Mouse (Mus musculus): Measurements from ENCODE around the gene Wnt9a.
"Not testable (repeated sequence)": the region's sequence is repeated elsewhere in the genome, so short reads cannot be mapped to it uniquely, and the experiment has no call there.

Wnt9a gene

DNA sequence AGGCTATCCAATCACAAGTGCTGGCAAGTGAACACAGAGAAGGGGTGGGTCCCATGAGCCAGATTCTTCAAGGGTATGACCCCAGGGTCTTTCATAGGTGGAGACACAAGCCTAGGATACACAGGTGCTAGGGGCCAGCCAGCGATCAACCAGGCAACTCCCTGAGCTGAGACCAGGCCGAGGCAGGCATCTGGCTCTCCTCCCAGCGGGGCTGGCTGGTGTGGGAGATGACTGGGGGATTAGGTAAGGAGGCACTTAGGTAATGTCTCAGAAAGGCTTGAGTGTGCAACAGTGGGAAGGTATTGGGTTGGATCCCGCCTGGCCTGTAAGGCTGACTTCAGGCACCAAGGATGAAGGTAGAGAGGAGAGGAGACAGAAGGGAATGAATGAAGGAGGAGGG is 28.4 kb downstream of the Wnt9a start:
- no peak for DNase-seq (ENCODE audit: inconsistent ontology term)

DNA sequence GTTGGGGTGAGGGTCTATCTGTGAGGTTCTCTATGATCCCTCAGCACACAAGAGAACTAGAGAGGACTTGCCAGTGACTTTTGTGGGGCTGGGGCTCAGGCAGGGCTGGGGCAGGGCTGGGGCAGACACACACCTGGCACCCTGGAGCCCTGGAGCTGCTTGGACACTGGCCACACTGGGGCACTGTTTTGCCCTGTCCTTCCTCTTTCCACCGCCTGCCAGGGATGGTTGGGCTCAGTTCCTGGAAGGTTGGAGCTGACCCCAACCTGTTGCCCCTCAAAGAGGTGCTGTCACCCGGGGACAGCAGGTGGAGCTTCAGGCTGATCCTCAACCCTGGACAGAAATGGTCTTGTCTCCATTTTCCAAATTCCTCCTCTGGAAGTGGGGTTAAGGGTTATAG is 29.2 kb downstream of the Wnt9a start:
- DNase-seq (ENCODE audit: inconsistent ontology term) = no peak

DNA sequence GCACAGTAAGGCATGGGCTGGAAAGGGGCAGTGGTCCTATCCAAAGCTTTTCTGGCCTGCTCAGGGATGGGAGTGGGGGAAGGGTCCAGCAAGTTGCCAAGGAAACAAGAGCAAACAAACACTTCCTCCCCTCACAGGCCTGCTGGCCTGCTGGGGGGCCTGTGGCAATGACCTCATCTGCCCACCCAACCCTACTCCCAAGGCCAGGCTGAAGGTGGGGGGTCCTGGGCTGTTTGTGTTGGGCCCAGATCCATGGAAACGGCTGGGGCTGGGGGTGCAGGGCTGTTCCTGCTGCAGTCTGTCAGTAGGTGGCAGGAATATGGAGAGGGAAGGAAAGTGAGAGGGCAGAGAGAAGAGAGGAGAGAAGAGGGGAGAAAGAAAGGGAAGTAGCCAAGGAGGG is 29.7 kb downstream of the Wnt9a start:
- peak; percentile 68 for DNase-seq (ENCODE audit: inconsistent ontology term)

DNA sequence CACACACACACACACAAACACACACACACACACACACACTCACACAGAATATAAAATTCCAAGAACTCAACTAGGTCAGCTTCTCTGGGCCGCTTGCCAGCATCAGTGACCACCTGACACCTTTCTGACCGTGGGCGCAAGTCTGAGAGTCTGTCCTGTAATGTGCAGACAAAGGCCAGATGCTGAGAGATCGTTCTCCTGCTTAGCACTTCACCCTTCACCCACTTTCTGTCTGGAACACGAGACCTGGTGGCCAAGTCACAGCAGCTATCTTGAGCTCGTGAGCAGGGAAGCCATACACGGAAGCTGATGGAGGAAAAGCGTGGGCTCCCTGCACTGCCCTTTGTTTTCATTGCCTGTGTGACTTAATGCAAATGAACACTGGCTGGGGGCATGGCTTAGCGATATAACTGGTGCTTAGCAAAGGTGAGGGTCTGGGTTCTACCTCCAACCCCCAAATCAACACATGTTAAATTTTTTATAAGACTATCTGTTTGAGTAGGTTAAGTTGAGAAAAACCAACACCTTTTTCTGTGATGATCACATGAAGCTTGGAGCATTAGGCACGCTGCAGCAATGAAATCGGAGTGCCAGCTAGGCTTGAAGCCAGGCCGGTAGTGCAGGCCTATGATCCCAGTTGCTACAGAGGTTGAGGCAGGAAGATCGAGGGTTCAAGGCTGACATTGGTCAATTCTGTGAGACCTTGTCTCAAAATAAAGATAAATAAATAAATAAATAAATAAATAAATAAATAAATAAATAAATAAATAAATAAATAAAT is 31.4 kb downstream of the Wnt9a start:
- peak; percentile 49 for DNase-seq (ENCODE audit: inconsistent ontology term)

DNA sequence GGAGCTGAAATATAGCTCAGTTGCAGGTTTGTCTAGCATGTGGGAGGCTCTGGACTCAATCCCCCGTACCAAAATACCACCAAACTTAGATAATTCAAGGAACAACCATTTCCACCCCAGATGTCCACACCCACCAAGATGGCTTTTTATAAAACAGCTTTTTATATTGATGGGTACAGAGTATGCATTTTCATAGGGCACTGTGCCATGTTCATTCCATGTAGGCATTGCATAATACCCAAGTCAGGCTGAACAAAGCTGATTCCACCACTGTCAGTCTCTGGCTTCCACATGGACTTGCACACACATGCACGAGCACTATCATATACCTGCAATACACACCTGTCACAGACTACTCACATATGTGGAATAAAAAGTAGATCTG is 32.0 kb downstream of the Wnt9a start:
- no peak for DNase-seq (ENCODE audit: inconsistent ontology term)

DNA sequence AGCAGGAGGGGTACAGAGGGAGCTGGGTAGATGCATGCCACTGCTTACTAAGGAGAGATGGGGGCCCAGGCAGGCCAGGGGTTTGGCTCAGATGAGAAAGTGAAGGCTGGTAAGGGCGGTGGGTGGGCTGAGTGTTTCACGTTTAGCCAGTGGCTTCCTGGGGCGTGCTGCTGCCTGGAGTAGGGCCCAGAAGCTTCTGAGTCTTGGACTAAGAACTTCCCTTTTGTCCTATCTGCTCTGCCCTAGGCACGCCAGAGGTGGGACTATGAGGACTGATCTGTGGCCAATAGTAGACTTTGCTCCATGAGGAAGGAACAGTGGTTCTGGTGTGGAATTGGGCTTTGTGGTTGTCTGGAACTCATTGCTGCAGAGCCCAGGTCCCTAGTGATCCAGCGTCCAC is 36.2 kb downstream of the Wnt9a start:
- no peak for DNase-seq (ENCODE audit: inconsistent ontology term)

DNA sequence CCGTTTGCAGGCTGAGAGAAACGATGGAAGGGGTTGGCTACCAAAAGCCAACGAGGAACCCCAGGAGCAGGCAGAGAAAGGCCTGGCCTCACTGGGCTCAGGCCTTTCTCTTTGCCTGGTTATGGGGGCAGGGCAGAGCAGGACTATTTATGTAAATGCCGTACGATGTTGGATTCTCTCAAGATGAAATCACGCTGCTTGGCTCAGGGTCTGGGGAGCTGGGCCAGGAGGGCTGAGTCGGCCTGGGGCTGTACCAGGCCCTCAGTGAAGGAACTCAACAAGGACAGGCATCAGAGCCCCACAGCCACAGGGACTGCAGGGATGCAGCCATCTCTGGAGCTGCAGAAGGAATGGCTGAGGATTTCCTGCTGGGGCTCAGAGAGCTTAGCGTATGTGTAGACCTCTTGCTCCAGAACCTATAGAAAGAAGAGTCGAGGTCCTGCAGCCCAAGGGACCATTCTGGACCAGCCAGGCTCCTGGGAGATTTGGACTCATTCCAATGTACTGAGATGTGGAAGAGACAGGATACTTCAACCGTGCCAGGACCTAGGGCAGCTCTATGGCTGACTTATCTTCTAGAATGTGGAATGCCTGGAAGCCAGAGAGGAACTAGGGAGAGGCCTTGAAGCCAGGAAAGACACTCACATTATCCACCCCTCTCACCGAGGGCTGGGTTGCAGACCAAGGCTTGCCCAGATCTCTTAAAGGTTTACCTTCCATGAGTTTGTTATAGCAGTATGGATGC is 39.6 kb downstream of the Wnt9a start:
- peak; percentile 91 for DNase-seq (ENCODE audit: inconsistent ontology term)

DNA sequence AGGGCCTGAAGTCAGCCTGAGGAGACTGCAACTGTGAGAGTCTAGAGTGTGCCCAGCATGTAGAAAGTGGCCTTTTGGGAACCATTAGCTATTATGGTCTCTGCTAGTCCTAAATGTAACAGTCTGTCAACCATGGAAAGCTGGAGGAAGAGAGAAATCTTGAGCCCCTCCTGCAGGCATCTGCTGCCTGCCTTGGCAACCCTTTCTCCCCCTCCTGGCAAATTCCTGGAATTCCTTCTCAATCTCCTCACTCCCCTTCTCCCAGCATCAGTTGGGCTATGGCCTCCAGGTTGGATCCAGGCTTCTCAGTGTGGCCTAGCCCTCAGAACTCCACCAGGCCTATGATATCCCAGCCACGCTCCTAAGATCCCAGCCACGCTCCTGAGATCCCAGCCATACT is 43.6 kb downstream of the Wnt9a start:
- DNase-seq (ENCODE audit: inconsistent ontology term) = peak; percentile 51

DNA sequence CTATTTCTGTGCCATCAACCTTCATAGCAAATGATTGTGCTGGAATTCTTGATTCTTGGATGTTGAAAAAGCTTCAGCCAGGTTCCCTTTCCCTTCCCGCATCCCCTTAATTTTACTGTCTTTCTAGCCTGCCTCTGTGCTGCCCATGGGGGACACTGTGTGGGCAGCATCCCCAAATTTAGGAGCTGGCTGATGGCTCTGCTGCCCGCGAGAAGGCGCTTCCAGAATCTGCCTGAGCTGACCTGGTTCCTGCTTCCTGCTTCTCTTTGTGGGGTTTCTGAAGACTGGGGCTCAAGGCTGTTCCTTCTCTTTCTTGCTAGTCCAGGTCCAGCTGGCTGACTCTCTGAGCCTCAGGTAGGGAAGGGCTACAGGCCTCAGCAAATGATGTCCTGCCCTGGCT is 48.1 kb downstream of the Wnt9a start:
- DNase-seq (ENCODE audit: inconsistent ontology term) = no peak

DNA sequence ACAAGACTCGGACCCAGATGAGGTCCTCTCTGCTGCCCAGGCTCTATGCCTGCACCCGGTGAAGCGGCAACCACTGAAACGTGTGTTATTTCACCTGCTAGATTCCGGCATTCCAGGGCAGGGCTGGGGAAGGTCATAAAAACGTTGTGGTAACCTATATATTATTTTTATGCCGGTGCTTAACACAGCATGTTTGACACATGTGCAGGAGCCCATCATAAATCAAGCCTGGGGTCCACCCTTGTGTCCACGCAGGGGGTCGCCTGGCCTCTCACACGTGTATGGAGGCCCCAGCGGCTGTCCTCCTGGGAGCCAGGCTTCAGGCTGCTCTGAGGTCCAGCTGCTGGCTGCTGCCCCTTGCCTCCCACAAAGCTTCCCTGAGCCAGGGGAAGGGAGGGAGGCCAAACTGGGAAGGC is 50.2 kb downstream of the Wnt9a start:
- DNase-seq (ENCODE audit: inconsistent ontology term) = no peak

DNA sequence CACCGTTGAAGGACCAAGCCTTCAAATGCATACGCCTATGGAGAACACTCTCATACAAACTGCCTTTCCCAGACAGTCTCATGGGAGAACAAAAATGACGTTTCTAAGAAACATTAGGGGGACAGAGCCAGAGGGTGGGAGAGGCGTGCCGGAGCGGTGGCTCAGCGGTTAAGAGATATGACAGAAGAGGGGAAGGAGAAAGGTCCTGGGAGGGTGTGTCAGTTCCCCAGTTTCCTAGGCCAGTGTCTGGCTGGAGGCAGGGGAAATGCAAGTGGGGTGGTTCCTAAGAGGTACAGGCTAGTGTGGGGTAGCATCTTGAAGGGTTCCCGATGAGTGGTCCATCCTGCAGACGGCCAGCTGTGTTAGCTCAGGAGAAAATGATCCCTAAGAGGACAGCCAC is 54.6 kb downstream of the Wnt9a start:
- no peak for DNase-seq (ENCODE audit: inconsistent ontology term)

DNA sequence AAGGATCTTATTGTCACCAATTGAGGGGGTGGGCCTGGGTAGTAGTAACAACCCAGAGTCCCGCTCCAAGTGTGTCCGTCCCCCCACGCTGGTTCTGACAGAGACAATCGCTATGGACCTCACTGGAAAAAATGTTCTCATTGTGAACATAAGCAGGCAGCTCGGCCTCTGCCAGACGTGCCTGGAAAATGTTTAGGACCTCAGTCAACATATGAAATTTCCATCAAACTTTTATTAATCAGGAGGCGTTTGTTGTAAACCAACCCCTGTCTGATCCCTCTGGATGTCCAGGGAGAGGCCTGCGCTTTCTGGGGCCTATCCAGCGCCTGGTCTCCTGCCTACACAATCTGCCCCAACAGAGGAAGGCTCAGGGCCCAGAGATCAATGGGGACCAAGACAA is 57.3 kb downstream of the Wnt9a start:
- no peak for DNase-seq (ENCODE audit: inconsistent ontology term)

DNA sequence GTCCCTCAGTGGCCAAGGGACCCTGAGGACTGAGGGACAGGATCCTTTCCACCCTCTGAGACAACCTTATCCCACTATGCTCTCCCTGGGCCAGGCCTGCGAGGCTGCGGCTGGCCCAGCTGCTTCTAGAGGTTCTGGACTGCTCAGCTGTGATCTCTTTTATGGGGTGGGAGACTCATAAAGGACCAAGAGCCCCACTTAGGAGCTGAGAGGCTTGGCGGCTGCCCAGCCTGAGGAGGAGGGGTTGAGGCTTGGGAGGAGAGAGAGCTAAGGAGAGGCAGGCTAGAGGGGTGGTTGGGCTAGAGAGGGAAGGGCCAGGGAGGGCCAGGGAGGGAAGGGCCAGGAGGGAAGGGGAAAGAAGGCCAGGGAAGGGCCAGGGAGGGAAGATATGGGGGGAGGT is 57.7 kb downstream of the Wnt9a start:
- no peak for DNase-seq (ENCODE audit: inconsistent ontology term)

DNA sequence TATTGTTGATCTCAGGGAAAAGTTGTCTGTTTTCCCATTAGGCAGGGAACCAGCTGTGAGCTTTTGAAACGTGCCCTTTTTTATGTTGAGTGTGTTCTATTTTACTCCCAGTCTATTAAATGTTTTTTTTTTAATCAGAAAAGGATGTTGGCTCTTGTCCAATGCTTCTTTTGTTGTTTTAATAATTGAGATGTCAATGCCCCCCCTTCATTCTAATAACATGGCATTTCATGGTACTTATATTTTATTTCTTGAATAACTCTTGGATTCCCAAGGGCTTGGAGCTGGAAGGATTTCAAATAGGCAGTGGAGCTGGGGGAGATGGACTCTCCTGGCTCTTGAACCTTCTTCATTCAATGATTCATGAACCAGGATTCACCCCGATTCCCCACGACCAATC is 59.3 kb downstream of the Wnt9a start:
- no peak for DNase-seq (ENCODE audit: inconsistent ontology term)

DNA sequence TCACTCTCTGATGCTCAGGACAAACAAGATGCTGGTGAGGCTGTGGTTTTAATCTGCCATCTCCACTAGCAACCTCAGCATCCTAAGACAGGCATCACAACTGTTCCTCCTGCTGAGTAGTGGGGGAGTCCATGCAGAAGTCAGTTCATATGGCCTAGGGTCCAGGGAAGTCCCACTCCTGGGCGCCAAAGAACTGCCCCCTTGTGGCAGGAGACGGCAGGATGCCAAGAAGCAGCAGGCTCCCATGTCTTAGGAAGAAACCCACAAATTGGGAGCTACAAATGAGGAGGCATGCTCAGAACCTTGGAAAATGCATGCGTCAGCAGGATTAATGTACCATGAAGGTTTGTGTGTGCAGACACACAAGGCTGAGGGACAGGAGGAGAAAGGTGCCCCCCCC is 59.9 kb downstream of the Wnt9a start:
- DNase-seq (ENCODE audit: inconsistent ontology term) = no peak

DNA sequence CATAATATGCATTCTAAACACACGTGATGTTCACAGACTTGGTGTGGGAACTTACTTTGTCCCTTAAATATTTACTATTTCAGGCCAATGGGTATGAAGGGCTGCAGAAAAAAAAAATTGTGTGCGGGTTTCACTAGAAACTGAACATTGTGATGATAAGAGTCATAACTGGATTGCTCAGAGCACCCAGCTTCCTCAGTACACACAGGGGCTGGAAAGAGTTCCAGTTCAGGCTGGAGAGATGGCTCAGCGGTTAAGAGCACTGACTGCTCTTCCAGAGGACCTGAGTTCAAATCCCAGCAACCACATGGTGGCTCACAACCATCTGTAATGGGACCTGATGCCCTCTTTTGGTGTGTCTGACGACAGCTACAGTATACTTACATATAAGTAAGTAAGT is 61.2 kb downstream of the Wnt9a start:
- not testable (repeated sequence) for DNase-seq (ENCODE audit: inconsistent ontology term)

DNA sequence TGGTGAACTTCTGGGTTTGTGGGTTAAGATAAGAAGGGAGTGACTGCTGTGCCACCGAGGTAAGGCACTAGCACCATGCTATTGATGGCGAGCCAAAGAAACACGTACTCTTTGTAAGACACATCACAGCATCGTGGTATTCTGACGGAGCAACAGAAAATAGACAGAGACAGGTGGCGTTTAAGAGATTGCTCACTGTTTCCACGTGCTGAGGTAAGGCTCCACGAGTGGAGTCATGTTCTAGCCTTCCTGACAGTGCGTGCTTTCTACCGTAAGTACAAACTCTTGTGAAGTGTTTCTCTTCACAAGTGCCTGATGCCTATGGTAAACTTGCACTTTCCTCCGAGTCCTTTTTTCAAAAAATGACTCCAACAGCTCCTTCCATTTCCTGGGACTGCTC is 63.1 kb downstream of the Wnt9a start:
- DNase-seq (ENCODE audit: inconsistent ontology term) = no peak

DNA sequence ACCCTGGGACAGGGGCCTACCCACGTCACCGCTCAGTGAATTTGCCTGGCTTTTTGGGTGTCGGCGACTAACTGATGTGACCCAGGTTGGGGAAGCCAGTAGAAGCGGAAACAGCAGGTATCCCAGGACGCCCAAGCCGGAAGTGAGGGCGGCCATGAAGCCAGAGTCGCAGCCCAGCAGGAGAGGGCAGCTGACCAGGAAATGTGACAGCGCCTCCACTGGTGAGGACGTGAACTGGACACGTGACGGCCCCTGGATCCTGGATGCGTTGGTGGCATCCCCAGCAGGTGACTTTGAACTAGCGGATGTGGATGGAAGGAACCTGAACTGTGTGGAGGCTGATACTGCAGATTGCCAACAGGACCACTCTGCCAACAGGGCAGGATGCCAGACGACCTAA is 68.7 kb downstream of the Wnt9a start, which contains the start of gene Prss38:
Prss38 (minus strand) TSS at position 183 of the 400 bp plus-strand sequence.
- DNase-seq (ENCODE audit: inconsistent ontology term) = no peak

DNA sequence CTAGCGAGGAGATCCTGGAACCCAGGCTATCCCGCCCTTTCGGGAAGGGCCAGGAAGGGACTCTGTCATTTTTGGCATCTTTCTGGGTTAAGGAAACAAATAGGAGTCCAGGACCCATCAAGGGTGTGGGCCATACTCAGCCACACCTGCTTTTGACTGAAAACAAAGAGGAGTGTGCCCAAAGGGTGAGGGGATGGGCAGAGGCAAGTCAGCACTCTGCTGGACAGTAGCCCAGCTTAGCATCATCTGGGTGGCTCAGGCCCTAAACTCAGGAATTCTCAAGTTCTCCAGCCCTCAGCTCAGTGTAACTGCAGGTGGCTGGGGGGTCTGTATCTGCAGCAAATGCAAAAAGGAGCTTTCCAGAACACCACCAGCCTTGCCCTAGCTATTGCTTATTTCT is 71.3 kb downstream of the Wnt9a start:
- DNase-seq (ENCODE audit: inconsistent ontology term) = no peak

DNA sequence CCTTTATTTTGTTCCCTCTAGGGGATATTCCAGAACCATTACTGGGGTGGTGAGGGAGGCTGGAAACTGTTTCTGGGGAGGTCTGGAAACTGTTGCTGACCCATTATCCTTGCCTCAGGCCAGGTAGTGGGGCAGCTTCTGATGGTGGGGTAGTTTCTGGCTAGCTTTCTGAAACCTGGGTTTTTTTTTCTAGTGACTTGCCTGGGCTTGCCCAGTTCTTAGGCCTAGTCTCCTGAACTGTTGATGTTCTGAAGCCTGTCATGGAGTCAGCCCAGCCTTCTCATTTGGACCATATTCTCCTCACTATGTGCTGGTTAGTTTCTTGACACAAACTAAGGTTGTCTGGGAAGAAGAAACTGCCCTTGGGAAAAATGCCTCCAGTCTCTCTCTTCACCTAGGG is 72.8 kb downstream of the Wnt9a start:
- DNase-seq (ENCODE audit: inconsistent ontology term) = no peak
